Mouse (Mus musculus) cerebellum, adult 18-20 months (tissue): ENCODE measurements around the gene Gm6169.
"Not testable (repeated sequence)": the region's sequence is repeated elsewhere in the genome, so short reads cannot be mapped to it uniquely, and the experiment has no call there.

ENCODE experiments used
- DNase-seq, 2 experiments: peaks; one replicate each; pipeline ENCODE4 v3.0.0; 2021

Gm6169 gene

GRCm38 (mm10) chr13:97099187-97099852 is at the start of gene Gm6169:
TSS of gene Gm6169 (minus strand) at chr13:97099237.
- peak; percentile 43 to 47 for DNase-seq

GRCm38 (mm10) chr13:97145834-97146233 is 46.8 kb upstream of the Gm6169 start:
- DNase-seq, result peak; percentile 41 to 59

- DNase-seq, result no peak
These were observed 43.3 kb upstream of the Gm6169 start for GRCm38 (mm10) chr13:97142321-97142720.

DNA sequence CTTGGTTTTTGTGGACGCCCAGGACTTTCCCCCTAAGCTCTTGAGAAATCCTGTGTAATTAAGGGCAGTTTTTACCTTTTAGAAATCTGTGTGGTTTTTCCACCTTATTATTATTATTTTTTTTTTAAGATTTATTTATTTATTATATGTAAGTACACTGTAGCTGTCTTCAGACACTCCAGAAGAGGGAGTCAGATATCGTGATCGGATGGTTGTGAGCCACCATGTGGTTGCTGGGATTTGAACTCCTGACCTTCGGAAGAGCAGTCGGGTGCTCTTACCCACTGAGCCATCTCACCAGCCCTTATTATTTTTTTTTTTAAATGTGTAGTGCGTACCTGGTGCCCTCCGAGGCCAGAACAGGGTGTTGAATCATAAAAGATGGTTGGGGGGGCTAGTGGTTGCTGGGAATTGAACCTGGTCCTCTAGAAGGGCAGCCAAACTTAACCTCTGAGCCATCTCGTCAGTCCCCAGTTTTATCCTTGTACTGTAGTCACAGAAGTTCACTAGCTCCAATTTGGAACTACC is 39.4 kb upstream of the Gm6169 start:
- not testable (repeated sequence) for DNase-seq

- peak; percentile 89 to 90 for DNase-seq
These were observed 38.7 kb upstream of the Gm6169 start, which contains the start of the genes Gfm2 and Nsa2 for GRCm38 (mm10) chr13:97137466-97138400. TSS of gene Gfm2 (plus strand) at chr13:97137937. TSS of gene Nsa2 (minus strand) at chr13:97137937.

- DNase-seq, result not testable (repeated sequence)
These were observed 31.4 kb upstream of the Gm6169 start for GRCm38 (mm10) chr13:97130413-97130812.

DNA sequence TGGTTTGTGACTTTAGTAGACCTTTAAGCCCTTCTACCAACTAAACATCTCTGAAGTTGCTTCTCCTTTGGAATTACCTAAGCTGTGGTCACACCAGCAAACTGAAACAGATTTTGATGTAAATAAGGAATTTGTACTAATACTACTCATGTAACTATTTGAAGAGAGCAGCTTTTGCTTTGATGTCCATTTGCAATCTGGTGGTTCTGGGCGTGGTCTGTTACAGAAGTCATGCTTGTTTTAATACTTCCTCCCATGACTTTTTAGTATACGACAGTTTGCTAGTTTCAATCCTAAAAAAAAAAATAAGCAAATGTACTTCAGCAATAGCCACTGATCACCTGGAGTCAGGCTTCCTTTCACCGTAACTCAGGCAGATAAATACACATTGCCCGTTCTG is 30.6 kb upstream of the Gm6169 start:
- not testable (repeated sequence) for DNase-seq

DNA sequence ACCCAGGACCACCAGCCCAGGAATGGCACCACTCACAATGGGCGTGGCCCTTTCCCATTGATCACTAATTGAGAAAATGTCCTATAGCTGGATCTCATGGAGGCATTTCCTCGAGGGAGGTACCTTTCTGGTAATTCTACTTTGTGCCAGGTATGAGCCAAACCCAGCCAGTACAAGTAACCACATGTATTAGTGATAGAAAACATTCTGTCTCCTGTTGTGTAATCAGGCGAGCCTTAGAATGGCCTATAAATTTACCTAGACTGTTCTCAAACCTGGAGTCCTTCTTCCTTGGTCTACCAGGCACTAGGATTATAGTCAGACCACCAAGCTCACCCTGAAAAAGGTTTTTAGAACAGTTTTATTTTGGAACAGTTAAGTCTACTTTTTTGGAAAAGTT is 22.3 kb upstream of the Gm6169 start:
- DNase-seq, result no peak

- no peak for DNase-seq
These were observed 10.0 kb upstream of the Gm6169 start for GRCm38 (mm10) chr13:97109046-97109445.

- not testable (repeated sequence) for DNase-seq
These were observed 8.7 kb upstream of the Gm6169 start for GRCm38 (mm10) chr13:97107721-97108120.

GRCm38 (mm10) chr13:97104996-97105395 is 6.0 kb upstream of the Gm6169 start:
- no peak for DNase-seq

GRCm38 (mm10) chr13:97095726-97096125 is 3.3 kb downstream of the Gm6169 start:
- no peak for DNase-seq

DNA sequence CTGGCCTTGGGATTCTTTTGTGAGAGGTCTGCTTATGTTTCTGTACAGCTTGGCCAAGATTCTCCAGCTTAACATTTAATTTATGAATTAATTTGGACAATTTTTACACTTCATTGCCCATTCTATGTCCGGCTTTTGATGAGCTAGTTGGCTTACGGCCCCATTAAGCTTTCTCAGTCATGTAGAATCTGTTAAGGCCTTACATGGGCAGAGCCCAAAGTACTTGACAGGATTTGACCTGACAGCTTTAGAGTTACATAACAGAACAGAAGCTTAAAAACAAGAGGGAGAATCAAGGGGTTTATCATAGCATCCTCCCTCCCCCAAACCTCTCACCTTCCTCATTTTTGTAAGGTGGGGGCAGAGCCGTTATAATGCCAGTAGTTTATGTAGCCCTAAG is 10.9 kb downstream of the Gm6169 start:
- no peak for DNase-seq

- DNase-seq, result no peak
These were observed 11.6 kb downstream of the Gm6169 start for GRCm38 (mm10) chr13:97087421-97087820.

GRCm38 (mm10) chr13:97086316-97086715 is 12.7 kb downstream of the Gm6169 start:
- DNase-seq, result no peak

- no peak for DNase-seq
These were observed 16.6 kb downstream of the Gm6169 start for GRCm38 (mm10) chr13:97082432-97082831.

GRCm38 (mm10) chr13:97080615-97081014 is 18.4 kb downstream of the Gm6169 start:
- no peak for DNase-seq

- peak; percentile 54 to 72 for DNase-seq
These were observed 18.8 kb downstream of the Gm6169 start for GRCm38 (mm10) chr13:97080201-97080600.

DNA sequence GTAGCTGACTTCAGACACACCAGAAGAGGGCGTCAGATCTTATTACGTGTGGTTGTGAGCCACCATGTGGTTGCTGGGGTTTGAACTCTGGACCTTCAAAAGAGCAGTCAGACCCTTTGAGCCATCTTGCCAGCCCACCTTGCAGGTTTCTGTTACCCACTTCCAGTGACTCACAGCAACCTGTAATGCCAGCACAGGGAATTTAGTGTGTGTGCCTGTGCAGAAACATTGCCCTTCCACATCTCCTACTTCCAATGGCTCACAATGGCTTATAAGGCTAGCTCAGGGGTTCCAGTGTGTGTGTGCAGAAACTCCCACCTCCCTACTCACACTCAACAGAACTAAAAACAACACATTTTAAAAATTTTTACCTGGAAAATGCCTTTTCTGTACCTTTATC is 21.5 kb downstream of the Gm6169 start:
- DNase-seq, result no peak

DNA sequence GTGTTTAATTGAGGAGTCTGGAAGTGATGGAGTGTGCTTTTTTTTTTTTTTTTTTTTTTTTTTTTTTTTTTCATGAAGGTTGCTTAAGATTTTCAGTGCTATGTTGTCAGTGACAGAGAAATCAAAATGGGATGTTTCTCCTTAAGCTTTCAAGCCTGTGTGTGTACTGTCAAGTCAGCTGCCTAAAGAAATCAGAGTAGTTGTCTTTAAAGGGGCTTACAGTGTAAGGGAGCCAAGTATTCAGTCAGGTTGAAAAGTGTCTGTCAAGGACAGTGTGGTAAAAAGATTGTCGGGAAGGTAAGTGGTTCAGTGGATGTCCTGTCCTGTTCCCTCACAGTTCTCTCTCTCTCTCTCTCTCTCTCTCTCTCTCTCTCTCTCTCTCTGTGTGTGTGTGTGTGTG is 25.5 kb downstream of the Gm6169 start:
- no peak for DNase-seq

GRCm38 (mm10) chr13:97071626-97072241 is 27.3 kb downstream of the Gm6169 start:
- DNase-seq, result peak; percentile 61 to 65

- peak; percentile 37 to 49 for DNase-seq
These were observed 28.0 kb downstream of the Gm6169 start for GRCm38 (mm10) chr13:97070931-97071625.
